In the genomic region with DNA sequence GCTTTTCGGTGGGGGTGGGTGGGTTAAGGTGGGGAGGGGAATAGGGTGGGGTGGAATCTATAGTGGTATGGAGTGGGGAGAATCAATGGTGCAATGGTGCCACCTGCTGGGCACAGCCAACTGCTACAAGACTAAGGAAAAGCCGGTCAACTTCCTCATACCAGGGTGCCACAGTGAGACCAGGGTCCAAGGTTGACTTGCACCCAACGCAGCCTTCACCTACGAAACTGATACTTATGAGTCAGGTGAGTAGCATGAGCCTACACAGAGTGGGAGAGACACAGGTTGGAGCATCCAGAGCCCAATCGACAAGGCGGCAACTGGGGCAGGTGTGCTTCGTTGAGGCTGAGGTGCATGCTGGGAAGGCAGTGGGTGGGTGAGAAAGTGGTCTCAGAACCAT, we compare ENCODE assay signal across 8 mouse cellular contexts. TPM values are rescaled to one million over a fixed set of nuclear protein-coding genes. Genes with fewer than 3 reads are reported as not detected.
DNase-seq lines count a peak whose midpoint lies in the region; ATAC-seq and TF ChIP-seq lines count a peak whose summit lies in the region.

No protein-coding gene starts in this region.

- H3ac ChIP-seq in C2C12 (ENCODE audit: control insufficient read depth, insufficient read length, low read depth) = no peak overlapping the region

- no peaks in the 10 kb centered on the region for H3K36me3 ChIP-seq in C2C12 (ENCODE audit: control insufficient read depth, insufficient read depth)
- no peaks in the 10 kb centered on the region for H3K36me3 ChIP-seq in embryonic facial prominence, embryonic 12.5 days
- H3K36me3 ChIP-seq in heart, embryonic 12.5 days = peaks cover 7% of the 10 kb centered on the region; the same call in 1 of the 2 replicates
- no peaks in the 10 kb centered on the region for H3K36me3 ChIP-seq in kidney, embryonic 16.5 days (ENCODE audit: insufficient read depth, low read length)
- H3K36me3 ChIP-seq in liver, embryonic 12.5 days = peaks cover 31% of the 10 kb centered on the region
- 0 out of 2 replicates have a peak, but pooled peaks cover 2% of the 10 kb centered on the region for H3K36me3 ChIP-seq in stomach, postnatal 0 days (ENCODE audit: control insufficient read depth, insufficient read depth, low read length)

- no peak overlapping the region for H3K27ac ChIP-seq in embryonic facial prominence, embryonic 12.5 days
- no peak overlapping the region for H3K27ac ChIP-seq in heart, embryonic 12.5 days (ENCODE audit: poor library complexity, severe bottlenecking)
- no peak overlapping the region for H3K27ac ChIP-seq in kidney, embryonic 16.5 days (ENCODE audit: low read length)
- no peak overlapping the region for H3K27ac ChIP-seq in liver, embryonic 12.5 days
- no peak overlapping the region; the same call in 1 of the 2 replicates for H3K27ac ChIP-seq in stomach, postnatal 0 days (replicated peaks)

- H3K79me3 ChIP-seq in C2C12 (ENCODE audit: low read depth) = no peaks in the 10 kb centered on the region

- no peak overlapping the region for H3K4me3 ChIP-seq in C2C12 (ENCODE audit: insufficient read depth, poor library complexity, severe bottlenecking)
- H3K4me3 ChIP-seq in embryonic facial prominence, embryonic 12.5 days = peak overlapping the region; percentile 21
- peak overlapping the region; percentile 24; the same call in 1 of the 2 replicates for H3K4me3 ChIP-seq in heart, embryonic 12.5 days
- H3K4me3 ChIP-seq in kidney, embryonic 16.5 days (ENCODE audit: low read length) = peak overlapping the region; percentile 24; the same call in 1 of the 2 replicates
- H3K4me3 ChIP-seq in liver, embryonic 12.5 days = peak overlapping the region; percentile 17; the same call in 1 of the 2 replicates
- H3K4me3 ChIP-seq in stomach, postnatal 0 days (ENCODE audit: low read depth, low read length) = no peak overlapping the region

- ATAC-seq in embryonic facial prominence, embryonic 12.5 days (ENCODE audit: insufficient number of reproducible peaks, insufficient read depth, low FRiP score, low TSS enrichment) = peak; percentile 42; the same call in 1 of the 2 replicates
- no peak; the same call in 1 of the 2 replicates for ATAC-seq in heart, embryonic 12.5 days (ENCODE audit: insufficient number of reproducible peaks, low FRiP score)
- ATAC-seq in kidney, embryonic 16.5 days (ENCODE audit: low FRiP score, low TSS enrichment) = peak; percentile 62
- peak; percentile 41; the same call in 1 of the 2 replicates for ATAC-seq in liver, embryonic 12.5 days
- ATAC-seq in stomach, postnatal 0 days (ENCODE audit: low FRiP score, low TSS enrichment) = peak; percentile 82

- H3K79me2 ChIP-seq in C2C12 (ENCODE audit: control insufficient read depth, insufficient read depth) = no peaks in the 10 kb centered on the region

- DNase-seq in adrenal gland, postnatal 25 days = peak; percentile 78
- peak; percentile 80 for DNase-seq in neural tube, embryonic 10.5 days (ENCODE audit: extremely low spot score, low spot score)
- peak; percentile 86 for DNase-seq in stomach, postnatal 0 days (ENCODE audit: low spot score)

- H3K4me2 ChIP-seq in embryonic facial prominence, embryonic 12.5 days (replicated peaks) = peak overlapping the region; percentile 45
- peak overlapping the region; percentile 63 for H3K4me2 ChIP-seq in heart, embryonic 12.5 days
- H3K4me2 ChIP-seq in kidney, embryonic 16.5 days (replicated peaks; ENCODE audit: low read depth, low read length) = peak overlapping the region; percentile 54
- H3K4me2 ChIP-seq in liver, embryonic 12.5 days = peak overlapping the region; percentile 58
- H3K4me2 ChIP-seq in stomach, postnatal 0 days (replicated peaks; ENCODE audit: low read depth) = peak overlapping the region; percentile 55

- peak; percentile 50 for TF ChIP-seq CTCF in C2C12 (IDR thresholded peaks at IDR 0.05; ENCODE audit: control insufficient read depth, insufficient read depth, insufficient read length)
- peak; percentile 89 for TF ChIP-seq CTCF in stomach, postnatal 0 days (IDR thresholded peaks at IDR 0.05; ENCODE audit: low read depth)

- no peak overlapping the region for H3K9ac ChIP-seq in embryonic facial prominence, embryonic 12.5 days
- H3K9ac ChIP-seq in heart, embryonic 12.5 days = no peak overlapping the region
- H3K9ac ChIP-seq in kidney, embryonic 16.5 days (replicated peaks; ENCODE audit: low read length) = peak overlapping the region; percentile 54; the same call in 1 of the 2 replicates
- H3K9ac ChIP-seq in liver, embryonic 12.5 days = peak overlapping the region; percentile 27; the same call in 1 of the 2 replicates
- H3K9ac ChIP-seq in stomach, postnatal 0 days (ENCODE audit: low read length) = no peak overlapping the region

- WGBS in embryonic facial prominence, embryonic 12.5 days = 11% methylated on average over 7 of the region's 7 CpGs
- WGBS in heart, embryonic 12.5 days = 6% methylated on average over 7 of the region's 7 CpGs
- WGBS in kidney, embryonic 16.5 days = 7% methylated on average over 7 of the region's 7 CpGs
- 13% methylated on average over 7 of the region's 7 CpGs for WGBS in liver, embryonic 12.5 days (ENCODE audit: insufficient replicate concordance)
- WGBS in stomach, postnatal 0 days = 10% methylated on average over 7 of the region's 7 CpGs

- peaks cover 9% of the 10 kb centered on the region for H3K27me3 ChIP-seq in C2C12 (ENCODE audit: control insufficient read depth, insufficient read depth, insufficient read length)
- H3K27me3 ChIP-seq in embryonic facial prominence, embryonic 12.5 days = 0 out of 2 replicates have a peak, but pooled peaks cover 16% of the 10 kb centered on the region
- no peaks in the 10 kb centered on the region; the same call in 1 of the 2 replicates for H3K27me3 ChIP-seq in heart, embryonic 12.5 days (replicated peaks)
- H3K27me3 ChIP-seq in kidney, embryonic 16.5 days (ENCODE audit: insufficient read depth, low read length) = no peaks in the 10 kb centered on the region
- no peaks in the 10 kb centered on the region for H3K27me3 ChIP-seq in liver, embryonic 12.5 days (replicated peaks)
- no peaks in the 10 kb centered on the region for H3K27me3 ChIP-seq in stomach, postnatal 0 days (ENCODE audit: control insufficient read depth, insufficient read depth, low read length)

- H3K4me1 ChIP-seq in embryonic facial prominence, embryonic 12.5 days = 0 out of 2 replicates have a peak, but pooled peaks cover 4% of the 10 kb centered on the region
- H3K4me1 ChIP-seq in heart, embryonic 12.5 days (replicated peaks) = peaks cover 38% of the 10 kb centered on the region
- peaks cover 17% of the 10 kb centered on the region for H3K4me1 ChIP-seq in kidney, embryonic 16.5 days (ENCODE audit: insufficient read depth, low read length)
- peaks cover 35% of the 10 kb centered on the region for H3K4me1 ChIP-seq in liver, embryonic 12.5 days
- 0 out of 2 replicates have a peak, but pooled peaks cover 3% of the 10 kb centered on the region for H3K4me1 ChIP-seq in stomach, postnatal 0 days (replicated peaks; ENCODE audit: control insufficient read depth, insufficient read depth)

- no peaks in the 10 kb centered on the region for H3K9me3 ChIP-seq in embryonic facial prominence, embryonic 12.5 days
- no peaks in the 10 kb centered on the region for H3K9me3 ChIP-seq in heart, embryonic 12.5 days (replicated peaks)
- no peaks in the 10 kb centered on the region for H3K9me3 ChIP-seq in kidney, embryonic 16.5 days (ENCODE audit: low read length)
- no peaks in the 10 kb centered on the region for H3K9me3 ChIP-seq in liver, embryonic 12.5 days (replicated peaks)
- H3K9me3 ChIP-seq in stomach, postnatal 0 days (ENCODE audit: control insufficient read depth, low read length) = no peaks in the 10 kb centered on the region

- TF ChIP-seq EP300 in stomach, postnatal 0 days (optimal IDR thresholded peaks at IDR 0.05) = no peak

TF ChIP-seq in C2C12, 6 proteins besides CTCF, POLR2A, EP300 and RAD21:
- TF ChIP-seq CEBPB (IDR thresholded peaks at IDR 0.05; ENCODE audit: low read depth) (no peak), FOSL1 (IDR thresholded peaks at IDR 0.05; ENCODE audit: insufficient read depth, low read length, poor library complexity, severe bottlenecking) (no peak), MAX (IDR thresholded peaks at IDR 0.05) (no peak), MYOG (IDR thresholded peaks at IDR 0.05; ENCODE audit: control insufficient read depth, extremely low read depth, insufficient read length) (no peak), USF1 (IDR thresholded peaks at IDR 0.05; ENCODE audit: low read depth) (no peak), MYOD1 (IDR thresholded peaks at IDR 0.05; ENCODE audit: control insufficient read depth, insufficient read length, low read depth) (no peak)

RNA-seq across cellular contexts. Expression of a gene that starts 1.0 kb away (rescaled TPM):
- 0.06 TPM for polyA plus RNA-seq in C2C12 (2012; fragmentation: generic; extraction: Trizol)
- total RNA-seq in adrenal gland, postnatal 25 days (2021) = 91.2 and 206 TPM in 2 replicates
- 14.0 and 16.1 TPM in 2 replicates for polyA plus RNA-seq in embryonic facial prominence, embryonic 12.5 days (2016; fragmentation: Nextera tagmentation; extraction: Ambion mirVana)
- 13.6 and 14.4 TPM in 2 replicates for polyA plus RNA-seq in heart, embryonic 12.5 days (2016; fragmentation: Nextera tagmentation; extraction: Ambion mirVana)
- polyA plus RNA-seq in kidney, embryonic 16.5 days (2015; fragmentation: Nextera tagmentation; extraction: Ambion mirVana) = 15.2 and 18.5 TPM in 2 replicates
- 14.4 TPM in 2 replicates for polyA plus RNA-seq in liver, embryonic 12.5 days (2016; fragmentation: Nextera tagmentation; extraction: Ambion mirVana)
- 2.1 and 2.4 TPM in 2 replicates for polyA plus RNA-seq in stomach, postnatal 0 days (2015; fragmentation: Nextera tagmentation; extraction: Ambion mirVana)

RNA-seq across cellular contexts. Expression of a gene that starts 25.0 kb away (rescaled TPM):
- polyA plus RNA-seq in C2C12 (2012; fragmentation: generic; extraction: Trizol) = 0.40 TPM
- 5.2 and 5.4 TPM in 2 replicates for total RNA-seq in adrenal gland, postnatal 25 days (2021)
- 0.43 and 0.46 TPM in 2 replicates for polyA plus RNA-seq in embryonic facial prominence, embryonic 12.5 days (2016; fragmentation: Nextera tagmentation; extraction: Ambion mirVana)
- 0.19 and 0.20 TPM in 2 replicates for polyA plus RNA-seq in heart, embryonic 12.5 days (2016; fragmentation: Nextera tagmentation; extraction: Ambion mirVana)
- 0.49 and 0.81 TPM in 2 replicates for polyA plus RNA-seq in kidney, embryonic 16.5 days (2015; fragmentation: Nextera tagmentation; extraction: Ambion mirVana)
- polyA plus RNA-seq in liver, embryonic 12.5 days (2016; fragmentation: Nextera tagmentation; extraction: Ambion mirVana) = 0.89 TPM in 2 replicates
- 0.57 and 0.65 TPM in 2 replicates for polyA plus RNA-seq in stomach, postnatal 0 days (2015; fragmentation: Nextera tagmentation; extraction: Ambion mirVana)

RNA-seq across cellular contexts. Expression of a gene that starts 57.7 kb away (rescaled TPM):
- polyA plus RNA-seq in C2C12 (2012; fragmentation: generic; extraction: Trizol) = 2.5 TPM
- 4.0 and 9.5 TPM in 2 replicates for total RNA-seq in adrenal gland, postnatal 25 days (2021)
- 5.0 and 5.7 TPM in 2 replicates for polyA plus RNA-seq in embryonic facial prominence, embryonic 12.5 days (2016; fragmentation: Nextera tagmentation; extraction: Ambion mirVana)
- polyA plus RNA-seq in heart, embryonic 12.5 days (2016; fragmentation: Nextera tagmentation; extraction: Ambion mirVana) = 7.4 and 8.0 TPM in 2 replicates
- 17.4 and 19.5 TPM in 2 replicates for polyA plus RNA-seq in kidney, embryonic 16.5 days (2015; fragmentation: Nextera tagmentation; extraction: Ambion mirVana)
- 20.0 and 23.5 TPM in 2 replicates for polyA plus RNA-seq in liver, embryonic 12.5 days (2016; fragmentation: Nextera tagmentation; extraction: Ambion mirVana)
- 13.2 and 16.6 TPM in 2 replicates for polyA plus RNA-seq in stomach, postnatal 0 days (2015; fragmentation: Nextera tagmentation; extraction: Ambion mirVana)

Comparison
In these comparisons a context has a peak if more than half of its experiments do, and no peak if none do; other contexts are left out.
1. H3K4me3 ChIP-seq: peak in embryonic facial prominence, embryonic 12.5 days (single experiment), heart, embryonic 12.5 days (single experiment), kidney, embryonic 16.5 days (single experiment) and liver, embryonic 12.5 days (single experiment); none in C2C12 (single experiment) and stomach, postnatal 0 days (single experiment).
2. H3K9ac ChIP-seq: peak in kidney, embryonic 16.5 days (single experiment) and liver, embryonic 12.5 days (single experiment); none in embryonic facial prominence, embryonic 12.5 days (single experiment), heart, embryonic 12.5 days (single experiment) and stomach, postnatal 0 days (single experiment).
3. Peak in every context shown above with its lines, with median percentiles within 50 percentile points of each other: DNase-seq and H3K4me2 ChIP-seq.